26 mouse cellular contexts compared by ENCODE assay signal in the genomic region with DNA sequence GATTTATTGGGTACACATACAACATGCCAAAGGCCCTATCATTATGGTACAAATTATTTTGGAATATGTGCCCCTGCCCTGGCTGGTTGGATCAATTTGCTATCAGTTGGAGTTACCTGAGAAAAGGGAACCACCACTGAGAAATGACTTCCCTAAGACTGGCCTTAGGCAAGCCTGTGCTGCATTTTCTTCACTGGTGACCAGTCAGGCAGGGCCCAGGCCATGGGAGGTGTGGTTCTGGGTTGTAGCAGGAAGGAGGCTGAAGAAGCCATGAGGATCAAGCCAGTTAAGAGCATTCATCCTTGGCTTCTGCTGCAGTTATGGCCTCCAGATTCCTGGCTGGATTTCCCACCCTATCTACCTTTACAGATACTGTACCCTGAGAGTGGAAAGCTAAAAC. TPM values are rescaled to one million over a fixed set of nuclear protein-coding genes. Genes with fewer than 3 reads are reported as not detected.
"Had no signal": no experiment of that assay in that cellular context is flagged by ENCODE, and none has a peak within 500 bp of the region (broad histone marks: within the 10 kb centered on the region; RNA-seq: fewer than 3 reads in every experiment).

No protein-coding gene starts in this region.

- H3K36me3 ChIP-seq: limb, embryonic 10.5 days; limb, embryonic 13.5 days; neural tube, embryonic 13.5 days; stomach, embryonic 15.5 days had no signal

- DNase-seq: kidney, adult 2 months; kidney, postnatal 25 days; layer of hippocampus, postnatal 36 days; liver, postnatal 0 days; lung, embryonic 14.5 days; midbrain, embryonic 14.5 days; thymus, postnatal 25 days had no signal

- H3K9ac ChIP-seq: limb, embryonic 13.5 days; liver, embryonic 14.5 days; liver, postnatal 0 days; lung, embryonic 14.5 days; neural tube, embryonic 13.5 days; stomach, embryonic 15.5 days had no signal

- H3K27me3 ChIP-seq: limb, embryonic 13.5 days; neural tube, embryonic 13.5 days; stomach, embryonic 15.5 days had no signal

- ATAC-seq: intestine, postnatal 0 days; liver, postnatal 0 days; lung, postnatal 0 days had no signal

- H3K27ac ChIP-seq: kidney, postnatal 0 days; limb, embryonic 10.5 days; limb, embryonic 13.5 days; liver, embryonic 14.5 days; neural tube, embryonic 13.5 days; stomach, embryonic 15.5 days had no signal

- H3K9me3 ChIP-seq: limb, embryonic 10.5 days; limb, embryonic 13.5 days; neural tube, embryonic 13.5 days; stomach, embryonic 15.5 days had no signal

- H3K4me3 ChIP-seq: limb, embryonic 10.5 days; limb, embryonic 13.5 days; myocyte; neural tube, embryonic 13.5 days; stomach, embryonic 15.5 days had no signal

- H3K4me1 ChIP-seq: neural tube, embryonic 13.5 days had no signal

- H3K4me2 ChIP-seq: limb, embryonic 13.5 days; lung, embryonic 14.5 days; midbrain, embryonic 11.5 days; neural tube, embryonic 13.5 days; stomach, embryonic 15.5 days had no signal

RNA-seq across cellular contexts. Expression of gene Ugt1a8, which starts 4.7 kb away (rescaled TPM):
- total RNA-seq: layer of hippocampus, adult 8-10 months; layer of hippocampus, postnatal 10 days; layer of hippocampus, postnatal 36 days; left cerebral cortex, adult 8-10 months; left cerebral cortex, postnatal 14 days; megakaryocyte-erythroid progenitor cell, adult 5-6 weeks had no signal
- polyA plus RNA-seq: intestine, embryonic 14.5 days; kidney, embryonic 14.5 days; limb, embryonic 10.5 days; limb, embryonic 13.5 days; liver, embryonic 14.5 days; liver, postnatal 0 days; lung, embryonic 14.5 days; lung, postnatal 0 days; midbrain, embryonic 11.5 days; midbrain, embryonic 14.5 days; myocyte; neural tube, embryonic 13.5 days; small intestine, adult 2 months; stomach, embryonic 15.5 days; thymus, postnatal 0 days had no signal

RNA-seq across cellular contexts. Expression of gene Ugt1a6b, which starts 10.7 kb away (rescaled TPM):
- total RNA-seq: layer of hippocampus, postnatal 36 days had no signal
- polyA plus RNA-seq: intestine, embryonic 14.5 days; kidney, embryonic 14.5 days; limb, embryonic 10.5 days; limb, embryonic 13.5 days; lung, embryonic 14.5 days; midbrain, embryonic 11.5 days; neural tube, embryonic 13.5 days; thymus, postnatal 0 days had no signal

RNA-seq across cellular contexts. Expression of gene Ugt1a9, which starts 21.7 kb away (rescaled TPM):
- total RNA-seq: layer of hippocampus, adult 8-10 months; layer of hippocampus, postnatal 10 days; layer of hippocampus, postnatal 36 days; left cerebral cortex, adult 8-10 months; left cerebral cortex, postnatal 14 days had no signal
- polyA plus RNA-seq: limb, embryonic 10.5 days; limb, embryonic 13.5 days; lung, embryonic 14.5 days; midbrain, embryonic 11.5 days; midbrain, embryonic 14.5 days; myocyte; neural tube, embryonic 13.5 days; thymus, postnatal 0 days had no signal

RNA-seq across cellular contexts. Expression of gene Ugt1a10, which starts 37.2 kb away (rescaled TPM):
- total RNA-seq: layer of hippocampus, adult 8-10 months; layer of hippocampus, postnatal 10 days; layer of hippocampus, postnatal 36 days; left cerebral cortex, adult 8-10 months; left cerebral cortex, postnatal 14 days; megakaryocyte-erythroid progenitor cell, adult 5-6 weeks had no signal
- polyA plus RNA-seq: intestine, embryonic 14.5 days; limb, embryonic 10.5 days; limb, embryonic 13.5 days; liver, embryonic 14.5 days; lung, embryonic 14.5 days; lung, postnatal 0 days; midbrain, embryonic 11.5 days; midbrain, embryonic 14.5 days; myocyte; neural tube, embryonic 13.5 days; small intestine, adult 2 months; stomach, embryonic 15.5 days; thymus, postnatal 0 days had no signal
